Mouse (Mus musculus): ENCODE data around the gene Gm4907. TPM values are rescaled to one million over a fixed set of nuclear protein-coding genes. Genes with fewer than 3 reads are reported as not detected.
"Not testable (repeated sequence)": the region's sequence is repeated elsewhere in the genome, so short reads cannot be mapped to it uniquely, and the experiment has no call there.

Gm4907 gene
- not detected in 2 replicates for polyA plus RNA-seq (2015; fragmentation: Nextera tagmentation; extraction: Ambion mirVana)

GRCm38 (mm10) chrX:23882253-23882652 lies at the start of gene Gm4907:
Gm4907 (plus strand) TSS chrX:23882553.
- H3K27ac ChIP-seq; H3K27me3 ChIP-seq; H3K36me3 ChIP-seq; H3K9me3 ChIP-seq; H3K4me1 ChIP-seq; ATAC-seq (ENCODE audit: insufficient number of reproducible peaks, low FRiP score, low TSS enrichment, low read depth); H3K9ac ChIP-seq; H3K4me3 ChIP-seq; H3K4me2 ChIP-seq: not testable (repeated sequence)
- 67% methylated on average over 2 of the region's 2 CpGs for WGBS

GRCm38 (mm10) chrX:23833784-23834183 lies 48.6 kb upstream of the Gm4907 start:
- 82% methylated on average over 11 of the region's 11 CpGs for WGBS
- not testable (repeated sequence) for ATAC-seq (ENCODE audit: insufficient number of reproducible peaks, low FRiP score, low TSS enrichment, low read depth)

GRCm38 (mm10) chrX:23840921-23841320 lies 41.4 kb upstream of the Gm4907 start:
- Histone ChIP-seq H3K27ac (no peak overlapping the region), H3K36me3 (no peaks in the 10 kb centered on the region), H3K27me3 (no peaks in the 10 kb centered on the region), H3K4me3 (no peak overlapping the region), H3K9ac (no peak overlapping the region), H3K4me2 (no peak overlapping the region), H3K4me1 (no peaks in the 10 kb centered on the region), H3K9me3 (no peaks in the 10 kb centered on the region)
- no peak for ATAC-seq (ENCODE audit: insufficient number of reproducible peaks, low FRiP score, low TSS enrichment, low read depth)
- WGBS: 84% methylated on average over 1 of the region's 1 CpGs

More at GRCm38 (mm10) chrX:23833784-23834183, 48.6 kb upstream of the Gm4907 start:
- H3K9ac ChIP-seq, H3K36me3 ChIP-seq, H3K27ac ChIP-seq, H3K4me3 ChIP-seq, H3K27me3 ChIP-seq, H3K4me1 ChIP-seq, H3K9me3 ChIP-seq, H3K4me2 ChIP-seq: not testable (repeated sequence)

- ATAC-seq (ENCODE audit: insufficient number of reproducible peaks, low FRiP score, low TSS enrichment, low read depth): no peak
- H3K4me1 ChIP-seq: no peaks in the 10 kb centered on the region
- H3K4me3 ChIP-seq: no peak overlapping the region
- no peak overlapping the region for H3K4me2 ChIP-seq
- H3K27me3 ChIP-seq: no peaks in the 10 kb centered on the region
- no peaks in the 10 kb centered on the region for H3K9me3 ChIP-seq
- no peak overlapping the region for H3K27ac ChIP-seq
- no peaks in the 10 kb centered on the region for H3K36me3 ChIP-seq
- no peak overlapping the region for H3K9ac ChIP-seq
- 66% methylated on average over 2 of the region's 2 CpGs for WGBS
These were observed 71.8 kb downstream of the Gm4907 start for GRCm38 (mm10) chrX:23954161-23954560.

Other genes with a start within 250 kb of the Gm4907 start
- gene Wdr44, start 189.5 kb upstream of the Gm4907 start, polyA plus RNA-seq (2015; fragmentation: Nextera tagmentation; extraction: Ambion mirVana): 13.0 and 13.9 TPM in 2 replicates
- gene Gm4985, start 76.4 kb downstream of the Gm4907 start, polyA plus RNA-seq (2015; fragmentation: Nextera tagmentation; extraction: Ambion mirVana): not detected in 2 replicates

Measured in limb, embryonic 15.5 days (tissue).